Mouse (Mus musculus): Measurements from ENCODE around the gene E430018J23Rik. TPM values are rescaled to one million over a fixed set of nuclear protein-coding genes. Genes with fewer than 3 reads are reported as not detected.

Gene E430018J23Rik
- total and polyA plus RNA-seq, 3 experiments = 2.1 to 2.5 TPM; not detected in 1

- TF ChIP-seq ELF1 (IDR thresholded peaks at IDR 0.05; ENCODE audit: low read depth, low read length) (no peak), ETS1 (IDR thresholded peaks at IDR 0.05; ENCODE audit: low read depth, low read length) (peak; percentile 51; the same call in 1 of the 2 replicates), MXI1 (IDR thresholded peaks at IDR 0.05; ENCODE audit: low read depth, low read length) (peak; percentile 52; the same call in 1 of the 2 replicates), NELFE (IDR thresholded peaks at IDR 0.05; ENCODE audit: low read depth, low read length) (0 out of 2 replicates have a peak, but pooled peaks have one; percentile 22), SIN3A (IDR thresholded peaks at IDR 0.05; ENCODE audit: low read length) (peak; percentile 69), RCOR1 (IDR thresholded peaks at IDR 0.05; ENCODE audit: low read depth, low read length) (peak; percentile 72; the same call in 1 of the 2 replicates), MAX (IDR thresholded peaks at IDR 0.05; ENCODE audit: low read length) (0 out of 2 replicates have a peak, but pooled peaks have one; percentile 11), MAFK (IDR thresholded peaks at IDR 0.05; ENCODE audit: borderline replicate concordance, low read depth, low read length) (0 out of 2 replicates have a peak, but pooled peaks have one; percentile 54), USF1 (IDR thresholded peaks at IDR 0.05; ENCODE audit: low read depth, low read length) (no peak), EP300 (IDR thresholded peaks at IDR 0.05; ENCODE audit: low read depth in 1 of 2, low read length in 2 of 2) (peak; percentile 53 to 60)
These were observed 42.0 kb downstream of the E430018J23Rik start for GRCm38 (mm10) chr7:127351230-127352004.

DNA sequence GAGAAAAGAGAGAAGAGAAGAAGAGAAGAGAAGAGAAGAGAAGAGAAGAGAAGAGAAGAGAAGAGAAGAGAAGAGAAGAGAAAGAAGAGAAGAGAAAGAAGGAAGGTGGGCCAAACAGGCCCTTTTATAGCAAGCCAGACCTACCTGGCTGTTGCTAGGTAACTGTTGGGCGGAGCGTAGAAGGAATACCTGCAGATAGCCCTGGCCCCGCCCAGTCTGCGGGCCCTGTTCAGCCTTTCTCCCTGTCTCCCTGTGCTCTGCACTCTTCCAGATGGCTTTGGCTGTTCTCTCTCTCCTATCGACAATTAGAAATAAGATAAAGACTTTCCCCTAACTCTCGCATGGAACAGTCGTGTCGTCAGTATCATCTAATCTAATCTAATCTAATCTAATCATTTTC, 46.8 kb downstream of the E430018J23Rik start:
- peaks cover 8 to 9% of the 10 kb centered on the region in 2 experiments for H3K4me1 ChIP-seq (ENCODE audit: control insufficient read depth in 1 of 2, insufficient read depth in 2 of 2, low read length in 2 of 2)
- H3K79me2 ChIP-seq (ENCODE audit: control insufficient read depth, insufficient read depth, low read length, poor library complexity) = peaks cover 5% of the 10 kb centered on the region; the same call in 1 of the 2 replicates
- H3K9me3 ChIP-seq (replicated peaks; ENCODE audit: insufficient read depth, low read length) = no peaks in the 10 kb centered on the region
- peak overlapping the region; percentile 63 to 97 for H3K4me3 ChIP-seq (ENCODE audit: control insufficient read depth in 1 of 2, insufficient read depth in 1 of 2, low read depth in 2 of 2, low read length in 2 of 2)
- peaks cover 0 to 3% of the 10 kb centered on the region in 2 experiments; a peak in 1 of 4 replicates for H3K36me3 ChIP-seq (ENCODE audit: control insufficient read depth in 1 of 2, insufficient read depth in 2 of 2, low read length in 2 of 2)
- H3K27me3 ChIP-seq (ENCODE audit: control insufficient read depth in 1 of 2, insufficient read depth in 2 of 2, low read length in 2 of 2) = no peaks in the 10 kb centered on the region
- H3K27ac ChIP-seq (ENCODE audit: control insufficient read depth, low read depth, low read length) = no peak overlapping the region
- TF ChIP-seq UBTF (IDR thresholded peaks at IDR 0.05; ENCODE audit: borderline replicate concordance, insufficient read depth, low read depth, low read length) (no peak), MAZ (IDR thresholded peaks at IDR 0.05; ENCODE audit: low read depth, low read length) (0 out of 2 replicates have a peak, but pooled peaks have one; percentile 5)
- DNase-seq (ENCODE audit: low read depth, low spot score) = peak; percentile 17
- H3K9ac ChIP-seq (ENCODE audit: control insufficient read depth, low read depth, low read length, poor library complexity, severe bottlenecking) = no peak overlapping the region

More at GRCm38 (mm10) chr7:127351230-127352004, 42.0 kb downstream of the E430018J23Rik start:
- Histone ChIP-seq H3K4me3 (ENCODE audit: control insufficient read depth in 1 of 2, insufficient read depth in 1 of 2, low read depth in 2 of 2, low read length in 2 of 2) (no peak overlapping the region), H3K9ac (ENCODE audit: control insufficient read depth, low read depth, low read length, poor library complexity, severe bottlenecking) (no peak overlapping the region), H3K27ac (ENCODE audit: control insufficient read depth, low read depth, low read length) (no peak overlapping the region), H3K27me3 (ENCODE audit: control insufficient read depth in 1 of 2, insufficient read depth in 2 of 2, low read length in 2 of 2) (no peaks in the 10 kb centered on the region; a peak in 1 of 4 replicates), H3K9me3 (replicated peaks; ENCODE audit: insufficient read depth, low read length) (no peaks in the 10 kb centered on the region), H3K79me2 (ENCODE audit: control insufficient read depth, insufficient read depth, low read length, poor library complexity) (no peaks in the 10 kb centered on the region), H3K36me3 (ENCODE audit: control insufficient read depth in 1 of 2, insufficient read depth in 2 of 2, low read length in 2 of 2) (peaks cover 0 to 3% of the 10 kb centered on the region in 2 experiments; a peak in 2 of 4 replicates), H3K4me1 (ENCODE audit: control insufficient read depth in 1 of 2, insufficient read depth in 2 of 2, low read length in 2 of 2) (peaks cover 5 to 7% of the 10 kb centered on the region in 2 experiments; a peak in 3 of 4 replicates)
- DNase-seq (ENCODE audit: low read depth, low spot score) = no peak
